18 mouse cellular contexts compared by ENCODE assay signal in the genomic region with DNA sequence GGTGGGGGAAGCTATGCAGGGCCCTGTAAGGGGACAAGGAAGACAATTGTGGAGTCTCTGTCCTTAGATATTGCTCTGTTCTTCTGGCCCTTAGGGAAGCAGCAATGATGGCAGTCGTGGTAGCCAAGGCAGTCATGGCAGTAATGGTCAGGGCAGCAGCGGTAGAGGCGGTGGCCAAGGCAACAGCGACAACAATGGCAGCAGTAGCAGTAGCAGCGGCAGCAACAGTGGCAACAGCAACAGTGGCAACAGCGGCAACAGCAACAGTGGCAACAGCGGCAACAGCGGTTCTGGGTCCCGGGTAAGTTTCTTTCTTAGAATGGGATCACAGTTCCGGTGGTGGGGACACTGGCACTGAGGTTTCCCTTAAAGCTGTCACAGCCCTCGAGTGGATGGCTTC. TPM values are rescaled to one million over a fixed set of nuclear protein-coding genes. Genes with fewer than 3 reads are reported as not detected.
A peak's percentile ranks its signal among the peaks of the same experiment; 100 is the strongest.
DNase-seq lines count a peak whose midpoint lies in the region; ATAC-seq and TF ChIP-seq lines count a peak whose summit lies in the region.
"Had no signal": no experiment of that assay in that cellular context is flagged by ENCODE, and none has a peak within 500 bp of the region (broad histone marks: within the 10 kb centered on the region; RNA-seq: fewer than 3 reads in every experiment).

No protein-coding gene starts in this region.

- H3K9ac ChIP-seq in heart, embryonic 13.5 days: no peak overlapping the region
- no peak overlapping the region for H3K9ac ChIP-seq in forebrain, postnatal 0 days
- no peak overlapping the region for H3K9ac ChIP-seq in midbrain, embryonic 14.5 days (replicated peaks; ENCODE audit: low read length)
- H3K9ac ChIP-seq: intestine, embryonic 15.5 days; liver, embryonic 15.5 days; stomach, embryonic 15.5 days had no signal

- no peaks in the 10 kb centered on the region for H3K9me3 ChIP-seq in heart, embryonic 13.5 days
- H3K9me3 ChIP-seq in forebrain, postnatal 0 days (ENCODE audit: low read length): no peaks in the 10 kb centered on the region
- no peaks in the 10 kb centered on the region for H3K9me3 ChIP-seq in midbrain, embryonic 14.5 days (ENCODE audit: control insufficient read depth, low read length)
- H3K9me3 ChIP-seq: intestine, embryonic 15.5 days; liver, embryonic 15.5 days; stomach, embryonic 15.5 days had no signal

- 41% methylated on average over 11 of the region's 11 CpGs for WGBS in heart, embryonic 13.5 days
- WGBS in forebrain, postnatal 0 days: 43% methylated on average over 11 of the region's 11 CpGs
- WGBS in midbrain, embryonic 14.5 days: 35% methylated on average over 11 of the region's 11 CpGs

- intact Hi-C loops in heart, postnatal 14 days (cut with DNase I): no loop called here

- no peak for DNase-seq in heart, postnatal 14 days
- DNase-seq in embryo, embryonic 10.5 days (ENCODE audit: low spot score): peak; percentile 19
- DNase-seq in forebrain, postnatal 0 days: no peak
- DNase-seq in midbrain, embryonic 14.5 days: peak; percentile 19
- no peak for DNase-seq in thymus, postnatal 14 days
- no peak for DNase-seq in ovary, postnatal 36 days (ENCODE audit: low spot score)
- DNase-seq in right cerebral cortex, postnatal 36 days (ENCODE audit: low spot score in 2 of 2): no peak
- DNase-seq: cerebellum, postnatal 14 days; right cerebral cortex, postnatal 4 days had no signal

- peaks cover 17% of the 10 kb centered on the region for H3K4me1 ChIP-seq in heart, embryonic 13.5 days
- H3K4me1 ChIP-seq in forebrain, postnatal 0 days (ENCODE audit: insufficient read depth): no peaks in the 10 kb centered on the region
- H3K4me1 ChIP-seq in midbrain, embryonic 14.5 days (ENCODE audit: control insufficient read depth, insufficient read depth, low read length): no peaks in the 10 kb centered on the region

- H3K27ac ChIP-seq in heart, embryonic 13.5 days (replicated peaks): no peak overlapping the region
- H3K27ac ChIP-seq in forebrain, postnatal 0 days (ENCODE audit: low read depth, low read length): no peak overlapping the region
- H3K27ac ChIP-seq in midbrain, embryonic 14.5 days (replicated peaks; ENCODE audit: low read depth, low read length): no peak overlapping the region
- H3K27ac ChIP-seq: intestine, embryonic 15.5 days; liver, embryonic 15.5 days; macrophage; stomach, embryonic 15.5 days had no signal

- no peak for TF ChIP-seq CTCF in forebrain, postnatal 0 days (IDR thresholded peaks at IDR 0.05; ENCODE audit: low read depth)

- H3K27me3 ChIP-seq in heart, embryonic 13.5 days (replicated peaks): peaks cover 39% of the 10 kb centered on the region; the same call in 1 of the 2 replicates
- no peaks in the 10 kb centered on the region; the same call in none of the 2 replicates for H3K27me3 ChIP-seq in forebrain, postnatal 0 days (ENCODE audit: insufficient read depth, low read length)
- no peaks in the 10 kb centered on the region for H3K27me3 ChIP-seq in midbrain, embryonic 14.5 days (ENCODE audit: control insufficient read depth, insufficient read depth, low read length)
- H3K27me3 ChIP-seq: liver, embryonic 15.5 days had no signal

- no peak overlapping the region for H3K4me3 ChIP-seq in heart, embryonic 13.5 days
- H3K4me3 ChIP-seq in forebrain, postnatal 0 days (ENCODE audit: low read depth, low read length): no peak overlapping the region
- no peak overlapping the region for H3K4me3 ChIP-seq in midbrain, embryonic 14.5 days (replicated peaks; ENCODE audit: low read depth, low read length)
- H3K4me3 ChIP-seq: intestine, embryonic 15.5 days; liver, embryonic 15.5 days; stomach, embryonic 15.5 days had no signal

- ATAC-seq in heart, embryonic 13.5 days (ENCODE audit: extremely low read depth, insufficient number of reproducible peaks, low FRiP score, low TSS enrichment): no peak
- peak; percentile 60; the same call in 1 of the 2 replicates for ATAC-seq in forebrain, postnatal 0 days
- no peak for ATAC-seq in midbrain, embryonic 14.5 days (ENCODE audit: low FRiP score, low TSS enrichment)
- ATAC-seq: CD4-positive, CD25-positive, alpha-beta regulatory T cell, adult 4 months; intestine, embryonic 15.5 days had no signal

- no peaks in the 10 kb centered on the region for H3K36me3 ChIP-seq in heart, embryonic 13.5 days
- H3K36me3 ChIP-seq in forebrain, postnatal 0 days (ENCODE audit: insufficient read depth): no peaks in the 10 kb centered on the region
- H3K36me3 ChIP-seq in midbrain, embryonic 14.5 days (ENCODE audit: control insufficient read depth, insufficient read depth, low read length): no peaks in the 10 kb centered on the region
- H3K36me3 ChIP-seq: intestine, embryonic 15.5 days; liver, embryonic 15.5 days; stomach, embryonic 15.5 days had no signal

- H3K4me2 ChIP-seq in heart, embryonic 13.5 days: peak overlapping the region; percentile 37
- no peak overlapping the region for H3K4me2 ChIP-seq in forebrain, postnatal 0 days (ENCODE audit: low read depth)
- H3K4me2 ChIP-seq in midbrain, embryonic 14.5 days (ENCODE audit: low read length): no peak overlapping the region
- H3K4me2 ChIP-seq: intestine, embryonic 15.5 days; liver, embryonic 15.5 days; stomach, embryonic 15.5 days had no signal

RNA-seq across cellular contexts. Expression of gene Dmkn, which starts 1.6 kb away (rescaled TPM):
- polyA plus RNA-seq in heart, embryonic 13.5 days (2015; fragmentation: Nextera tagmentation; extraction: Ambion mirVana): 0.71 and 1.2 TPM in 2 replicates
- 1 to 10 TPM; 4.8 to 7.0 TPM for total RNA-seq in heart, postnatal 14 days (2021)
- 2.2 and 5.2 TPM in 2 replicates for total RNA-seq in forebrain, postnatal 0 days (2014; rRNA removed)
- 7.2 and 7.4 TPM in 2 replicates for polyA plus RNA-seq in forebrain, postnatal 0 days (2015; fragmentation: Nextera tagmentation; extraction: Ambion mirVana)
- 0.78 and 0.87 TPM in 2 replicates for polyA plus RNA-seq in midbrain, embryonic 14.5 days (2014; fragmentation: Nextera tagmentation; extraction: Ambion mirVana)

RNA-seq across cellular contexts. Expression of gene Sbsn, which starts 13.9 kb away (rescaled TPM):
- 0.47 and 0.68 TPM in 2 replicates for polyA plus RNA-seq in heart, embryonic 13.5 days (2015; fragmentation: Nextera tagmentation; extraction: Ambion mirVana)
- 1 to 10 TPM; 4.3 to 5.5 TPM for total RNA-seq in heart, postnatal 14 days (2021)
- total RNA-seq in forebrain, postnatal 0 days (2014; rRNA removed): 2.8 and 4.6 TPM in 2 replicates
- polyA plus RNA-seq in forebrain, postnatal 0 days (2015; fragmentation: Nextera tagmentation; extraction: Ambion mirVana): 2.3 and 3.5 TPM in 2 replicates
- 0.82 and 3.8 TPM in 2 replicates for polyA plus RNA-seq in midbrain, embryonic 14.5 days (2014; fragmentation: Nextera tagmentation; extraction: Ambion mirVana)

RNA-seq across cellular contexts. Expression of gene Gapdhs, which starts 21.7 kb away (rescaled TPM):
- polyA plus RNA-seq in heart, embryonic 13.5 days (2015; fragmentation: Nextera tagmentation; extraction: Ambion mirVana): 0.20 and 0.64 TPM in 2 replicates
- total RNA-seq in heart, postnatal 14 days (2021): not detected
- total RNA-seq in forebrain, postnatal 0 days (2014; rRNA removed): not detected in 2 replicates
- 0.15 and 0.65 TPM in 2 replicates for polyA plus RNA-seq in forebrain, postnatal 0 days (2015; fragmentation: Nextera tagmentation; extraction: Ambion mirVana)
- 0.83 and 1.2 TPM in 2 replicates for polyA plus RNA-seq in midbrain, embryonic 14.5 days (2014; fragmentation: Nextera tagmentation; extraction: Ambion mirVana)
- total RNA-seq: gastrocnemius, postnatal 4 days; left cerebral cortex, postnatal 14 days had no signal
- polyA plus RNA-seq: CD4-positive, CD25-positive, alpha-beta regulatory T cell, adult 4 months; large intestine, adult 2 months; liver, embryonic 15.5 days; macrophage had no signal

RNA-seq across cellular contexts. Expression of gene Krtdap, which starts 22.5 kb away (rescaled TPM):
- polyA plus RNA-seq in heart, embryonic 13.5 days (2015; fragmentation: Nextera tagmentation; extraction: Ambion mirVana): 0.41 and 0.53 TPM in 2 replicates
- total RNA-seq in heart, postnatal 14 days (2021): not detected
- not detected in 2 replicates for total RNA-seq in forebrain, postnatal 0 days (2014; rRNA removed)
- polyA plus RNA-seq in forebrain, postnatal 0 days (2015; fragmentation: Nextera tagmentation; extraction: Ambion mirVana): 1.4 and 1.5 TPM in 2 replicates
- not detected in 2 replicates for polyA plus RNA-seq in midbrain, embryonic 14.5 days (2014; fragmentation: Nextera tagmentation; extraction: Ambion mirVana)
- total RNA-seq: left cerebral cortex, postnatal 14 days had no signal
- polyA plus RNA-seq: CD4-positive, CD25-positive, alpha-beta regulatory T cell, adult 4 months; macrophage had no signal

RNA-seq across cellular contexts. Expression of gene Tmem147, which starts 35.8 kb away (rescaled TPM):
- polyA plus RNA-seq in heart, embryonic 13.5 days (2015; fragmentation: Nextera tagmentation; extraction: Ambion mirVana): 165 and 182 TPM in 2 replicates
- 100 to 1,000 TPM; 238 to 243 TPM for total RNA-seq in heart, postnatal 14 days (2021)
- 173 TPM in 2 replicates for total RNA-seq in forebrain, postnatal 0 days (2014; rRNA removed)
- polyA plus RNA-seq in forebrain, postnatal 0 days (2015; fragmentation: Nextera tagmentation; extraction: Ambion mirVana): 290 and 328 TPM in 2 replicates
- polyA plus RNA-seq in midbrain, embryonic 14.5 days (2014; fragmentation: Nextera tagmentation; extraction: Ambion mirVana): 238 and 290 TPM in 2 replicates

Comparison
In these comparisons a context has a peak if more than half of its experiments do, and no peak if none do; other contexts are left out.
1. DNase-seq: peak in embryo, embryonic 10.5 days (single experiment) and midbrain, embryonic 14.5 days (single experiment); none in heart, postnatal 14 days (0 of 2), forebrain, postnatal 0 days (single experiment), thymus, postnatal 14 days (single experiment), ovary, postnatal 36 days (single experiment) and right cerebral cortex, postnatal 36 days (0 of 2).